Mouse (Mus musculus): ENCODE results near the gene Shmt2.

GRCm38 (mm10) chr10:127564301-127564700, 42.1 kb upstream of the Shmt2 start:
- TF ChIP-seq POLR2A (IDR thresholded peaks at IDR 0.05; ENCODE audit: control insufficient read depth, low read depth, low read length) (no peak), CTCF (IDR thresholded peaks at IDR 0.05; ENCODE audit: control insufficient read depth, insufficient read depth, insufficient replicate concordance, low read depth, low read length) (no peak)

All from testis, adult 2 months (tissue).